Mouse (Mus musculus) kidney, embryonic 14.5 days (tissue): Measurements from ENCODE around the gene Crlf1. TPM values are rescaled to one million over a fixed set of nuclear protein-coding genes. Genes with fewer than 3 reads are reported as not detected.

Experiments used
- ATAC-seq: fragments of 200-750 bp; cut with Nextera tagmentation; 2 replicates; pipeline ENCODE4 v1.8.0; 2017; ENCODE audit warnings: moderate number of reproducible peaks, mild to moderate bottlenecking, moderate TSS enrichment, moderate library complexity; ENCODE audit not compliant: low FRiP score, low TSS enrichment
- H3K27ac ChIP-seq: fragments of 300-500 bp; sonication (generic); 2 replicates; pipeline ENCODE4 v1.5.1; 2014; ENCODE audit warnings: low read depth, mild to moderate bottlenecking, low read length, moderate library complexity, mixed read lengths
- H3K27me3 ChIP-seq: fragments of 300-500 bp; sonication (generic); 2 replicates; pipeline ENCODE4 v1.6.1; 2014; ENCODE audit warnings: mild to moderate bottlenecking, low read length; ENCODE audit not compliant: control insufficient read depth, insufficient read depth
- H3K36me3 ChIP-seq: fragments of 300-500 bp; sonication (generic); 2 replicates; pipeline ENCODE4 v1.6.1; 2014; ENCODE audit warnings: low read length, mixed read lengths; ENCODE audit not compliant: control insufficient read depth, insufficient read depth
- H3K4me1 ChIP-seq: fragments of 300-500 bp; sonication (generic); 2 replicates; pipeline ENCODE4 v1.6.1; 2014; ENCODE audit warnings: low read length, mixed read lengths; ENCODE audit not compliant: control insufficient read depth, insufficient read depth
- H3K4me2 ChIP-seq: fragments of 300-500 bp; sonication (generic); replicated peaks from 2 replicates; pipeline ENCODE4 v1.6.1; 2014; ENCODE audit warnings: low read depth, mild to moderate bottlenecking, low read length
- H3K4me3 ChIP-seq: fragments of 300-500 bp; sonication (generic); 2 replicates; pipeline ENCODE4 v1.5.1; 2014; ENCODE audit warnings: mild to moderate bottlenecking, low read length
- H3K9ac ChIP-seq: fragments of 300-500 bp; sonication (generic); 2 replicates; pipeline ENCODE4 v1.6.1; 2014; ENCODE audit warnings: low read depth, mild to moderate bottlenecking, low read length, moderate library complexity
- H3K9me3 ChIP-seq: fragments of 300-500 bp; sonication (generic); 2 replicates; pipeline ENCODE4 v1.6.1; 2016; ENCODE audit warnings: low read length; ENCODE audit not compliant: control insufficient read depth
- WGBS: fragments of 180-500 bp; shearing (Covaris S2); extraction: QIAGEN DNeasy Blood & Tissue Kit; methylation state at CpG from one replicate; pipeline ENCODE4 v1.1.7; 2014; 5-methylcytosine and 5-hydroxymethylcytosine counted together
- polyA plus RNA-seq: library from polyadenylated mRNA; unstranded; fragments of >200 nt; fragmentation: Nextera tagmentation; extraction: Ambion mirVana; gene quantifications from 2 replicates; pipeline ENCODE4 v1.2.1, GENCODE M21; 2014

Gene Crlf1
- polyA plus RNA-seq, 1 experiment from 2014 or later, result 26.7 TPM

DNA sequence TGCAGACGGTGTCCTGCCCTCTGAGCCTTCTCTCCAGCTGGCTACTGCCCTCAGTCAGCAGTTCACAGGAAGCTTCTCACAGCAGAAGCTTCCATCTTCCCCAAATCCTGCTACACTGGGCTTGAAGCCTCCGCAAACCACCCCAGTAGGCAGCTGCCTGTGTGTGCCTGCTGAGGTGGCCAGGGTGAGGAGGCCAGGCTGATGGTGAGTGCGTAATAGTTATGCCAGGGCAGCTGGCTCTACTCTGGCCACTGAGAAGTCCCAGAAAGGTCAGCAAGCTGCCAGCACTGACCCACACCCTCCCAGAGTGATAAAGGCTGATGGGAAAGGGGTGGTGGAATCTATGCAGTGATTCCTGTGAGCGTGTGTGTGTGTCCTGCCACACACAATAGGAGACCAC lies 26.7 kb upstream of the Crlf1 start:
- no peak for ATAC-seq
- WGBS, result 85% methylated on average over 4 of the region's 4 CpGs

DNA sequence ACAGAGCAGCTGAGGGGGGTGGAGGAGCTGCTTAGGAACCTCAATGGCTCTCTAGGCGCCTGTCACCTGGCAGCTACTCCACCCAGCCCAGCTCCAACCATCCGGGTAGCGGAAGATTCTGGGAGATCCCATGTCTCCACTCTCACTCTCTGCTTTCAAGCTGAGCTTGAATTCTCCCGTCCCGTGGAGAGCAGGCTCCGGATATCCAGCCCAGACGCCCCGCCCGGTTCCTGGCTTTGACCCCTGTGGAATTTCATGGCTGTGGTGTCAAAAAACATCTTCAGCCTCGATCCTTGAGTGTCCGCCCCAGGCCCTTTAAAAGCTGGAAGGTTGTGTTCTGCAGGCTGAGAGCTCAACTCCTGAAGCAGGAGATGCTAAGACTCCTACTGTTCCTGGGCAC lies 26.2 kb upstream of the Crlf1 start:
- Histone ChIP-seq H3K4me2 (no peak overlapping the region), H3K9me3 (no peaks in the 10 kb centered on the region), H3K27ac (no peak overlapping the region), H3K4me1 (peaks cover 13% of the 10 kb centered on the region), H3K4me3 (no peak overlapping the region), H3K36me3 (no peaks in the 10 kb centered on the region), H3K27me3 (no peaks in the 10 kb centered on the region), H3K9ac (no peak overlapping the region)
- 57% methylated on average over 11 of the region's 11 CpGs for WGBS
- ATAC-seq, result no peak

More for the DNA sequence above, 26.7 kb upstream of the Crlf1 start:
- Histone ChIP-seq H3K4me3 (no peak overlapping the region), H3K4me2 (no peak overlapping the region), H3K36me3 (no peaks in the 10 kb centered on the region), H3K27ac (no peak overlapping the region), H3K9ac (no peak overlapping the region), H3K9me3 (no peaks in the 10 kb centered on the region), H3K4me1 (peaks cover 13% of the 10 kb centered on the region), H3K27me3 (no peaks in the 10 kb centered on the region)

DNA sequence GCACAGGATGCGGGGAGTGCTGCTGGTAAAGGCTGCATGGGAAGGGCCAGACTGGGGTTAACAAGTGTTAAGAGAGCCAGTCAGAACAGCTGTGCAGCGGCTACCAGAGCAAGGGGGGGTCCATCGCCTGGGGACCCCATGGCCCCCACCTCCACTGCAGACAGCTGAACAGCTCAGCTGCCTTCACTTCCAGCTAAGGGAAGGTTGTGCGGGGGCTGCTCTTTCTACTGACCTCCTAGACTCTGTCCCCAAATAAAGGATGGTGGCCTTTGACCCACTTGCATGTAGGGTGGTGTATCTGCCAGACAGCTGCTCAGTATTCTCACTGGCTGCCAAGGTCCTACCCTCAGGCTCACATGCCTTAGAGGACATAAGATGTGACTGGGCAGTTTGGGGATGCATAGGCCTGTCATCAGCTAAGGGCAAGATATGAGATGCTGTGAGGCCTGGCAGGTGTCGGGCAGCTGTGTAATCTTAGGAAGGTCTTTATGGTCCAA lies 25.7 kb upstream of the Crlf1 start:
- no peaks in the 10 kb centered on the region for H3K9me3 ChIP-seq
- no peak for ATAC-seq
- H3K27me3 ChIP-seq, result no peaks in the 10 kb centered on the region
- peaks cover 13% of the 10 kb centered on the region for H3K4me1 ChIP-seq
- no peak overlapping the region for H3K4me3 ChIP-seq
- H3K27ac ChIP-seq, result no peak overlapping the region
- 52% methylated on average over 5 of the region's 5 CpGs for WGBS
- no peak overlapping the region for H3K9ac ChIP-seq
- H3K4me2 ChIP-seq, result no peak overlapping the region
- H3K36me3 ChIP-seq, result no peaks in the 10 kb centered on the region

DNA sequence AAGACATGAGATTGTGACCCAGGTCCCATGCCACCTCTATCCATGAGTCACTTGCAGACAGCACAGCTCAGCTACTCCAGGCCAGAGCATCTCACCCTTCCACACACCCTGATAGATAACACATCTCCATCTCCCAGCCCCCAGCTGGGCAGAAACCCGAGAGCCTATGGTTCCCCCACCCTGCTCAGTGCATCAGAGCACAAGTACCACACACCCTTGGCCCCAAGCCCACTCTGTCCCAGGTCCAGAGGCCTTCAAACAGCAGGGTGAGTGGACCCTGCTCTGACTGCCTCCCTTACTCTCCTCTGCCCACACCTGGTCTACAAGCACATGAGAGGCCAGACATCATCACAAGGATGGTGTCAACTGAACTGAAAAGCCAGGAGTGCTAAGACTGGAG lies 25.1 kb upstream of the Crlf1 start:
- Histone ChIP-seq H3K4me1 (peaks cover 13% of the 10 kb centered on the region), H3K36me3 (no peaks in the 10 kb centered on the region), H3K27me3 (no peaks in the 10 kb centered on the region), H3K27ac (no peak overlapping the region), H3K4me3 (no peak overlapping the region), H3K9ac (no peak overlapping the region), H3K9me3 (no peaks in the 10 kb centered on the region), H3K4me2 (no peak overlapping the region)
- no peak; the same call in 1 of the 2 replicates for ATAC-seq
- WGBS, result 70% methylated on average over 1 of the region's 1 CpGs

DNA sequence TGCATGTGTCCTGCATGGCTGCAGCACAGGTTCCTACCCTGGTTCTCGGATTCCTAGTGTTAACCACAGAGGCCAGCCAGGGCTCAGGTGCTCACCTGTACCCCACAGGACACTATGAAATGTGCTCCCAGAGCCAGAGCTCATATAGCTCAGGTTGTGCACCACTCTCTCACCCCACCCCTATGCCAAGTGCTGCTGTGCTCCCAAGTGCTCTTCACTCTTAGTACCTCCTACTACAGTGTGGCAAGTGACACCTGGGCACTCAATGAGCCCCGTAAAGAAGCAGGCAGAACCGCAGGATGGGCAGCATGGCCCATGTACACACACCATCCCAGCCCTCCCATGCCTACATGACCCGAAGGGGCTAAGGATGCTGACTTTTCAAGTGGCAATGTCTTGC lies 24.2 kb upstream of the Crlf1 start:
- Histone ChIP-seq H3K27ac (no peak overlapping the region), H3K4me1 (peaks cover 13% of the 10 kb centered on the region), H3K9me3 (no peaks in the 10 kb centered on the region), H3K36me3 (no peaks in the 10 kb centered on the region), H3K4me2 (no peak overlapping the region), H3K27me3 (no peaks in the 10 kb centered on the region), H3K4me3 (no peak overlapping the region), H3K9ac (no peak overlapping the region)
- 90% methylated on average over 4 of the region's 4 CpGs for WGBS
- no peak for ATAC-seq

DNA sequence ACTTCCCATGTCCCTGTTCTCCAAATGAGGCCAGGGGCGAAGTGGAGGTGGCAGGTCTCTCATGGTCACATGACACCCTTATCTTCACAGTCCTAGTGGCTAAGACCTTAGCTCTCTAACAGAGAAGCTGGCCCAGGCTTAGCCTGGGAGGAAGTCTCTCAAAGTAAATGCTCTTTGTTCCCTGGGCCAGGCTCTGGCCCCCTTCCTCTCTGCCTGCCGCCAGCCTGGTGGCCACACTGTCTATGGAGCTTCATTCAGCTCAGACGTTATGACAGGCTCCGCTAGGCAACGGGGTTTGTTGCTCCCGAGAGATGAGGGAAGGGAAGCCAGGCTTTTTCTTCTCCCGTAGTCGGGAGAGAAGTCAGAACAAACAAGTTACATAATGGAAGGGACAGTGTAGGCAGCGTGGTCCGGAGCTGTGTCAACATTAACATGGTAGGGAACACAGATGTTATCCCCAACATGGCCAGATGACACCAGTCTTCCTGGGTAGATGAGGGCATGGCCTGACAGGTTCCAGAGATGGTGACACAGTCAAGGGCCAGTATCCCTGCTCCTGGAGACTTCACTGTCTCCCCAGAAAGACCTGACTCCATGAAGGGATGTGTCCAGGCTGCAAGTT lies 23.6 kb upstream of the Crlf1 start:
- no peak for ATAC-seq
- Histone ChIP-seq H3K36me3 (no peaks in the 10 kb centered on the region), H3K4me3 (no peak overlapping the region), H3K27me3 (no peaks in the 10 kb centered on the region), H3K4me2 (no peak overlapping the region), H3K4me1 (peaks cover 13% of the 10 kb centered on the region), H3K27ac (no peak overlapping the region), H3K9me3 (no peaks in the 10 kb centered on the region), H3K9ac (no peak overlapping the region)
- WGBS, result 52% methylated on average over 10 of the region's 10 CpGs

DNA sequence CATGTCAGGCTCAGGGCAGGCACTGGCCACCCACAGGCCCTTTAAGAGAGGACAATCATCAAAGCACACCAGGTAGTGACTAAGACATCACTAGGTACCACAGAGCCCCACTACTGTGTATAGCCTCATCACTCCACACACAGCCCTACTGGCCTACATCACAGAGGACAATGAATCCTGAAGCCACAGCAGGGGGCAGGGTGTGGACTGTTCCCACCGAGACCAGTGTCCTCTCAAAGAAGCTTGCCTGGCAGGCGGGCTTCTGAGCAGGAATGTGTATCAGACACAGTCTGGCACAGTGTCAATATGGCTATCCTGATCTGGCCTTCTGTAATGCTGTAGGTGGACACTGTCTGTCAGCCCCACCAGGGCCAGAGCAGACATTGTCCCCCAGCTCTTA lies 23.0 kb upstream of the Crlf1 start:
- Histone ChIP-seq H3K4me3 (no peak overlapping the region), H3K36me3 (no peaks in the 10 kb centered on the region), H3K9me3 (no peaks in the 10 kb centered on the region), H3K27ac (no peak overlapping the region), H3K4me1 (peaks cover 13% of the 10 kb centered on the region), H3K4me2 (no peak overlapping the region), H3K27me3 (no peaks in the 10 kb centered on the region), H3K9ac (no peak overlapping the region)
- ATAC-seq, result no peak
- WGBS, result 84% methylated on average over 2 of the region's 2 CpGs

DNA sequence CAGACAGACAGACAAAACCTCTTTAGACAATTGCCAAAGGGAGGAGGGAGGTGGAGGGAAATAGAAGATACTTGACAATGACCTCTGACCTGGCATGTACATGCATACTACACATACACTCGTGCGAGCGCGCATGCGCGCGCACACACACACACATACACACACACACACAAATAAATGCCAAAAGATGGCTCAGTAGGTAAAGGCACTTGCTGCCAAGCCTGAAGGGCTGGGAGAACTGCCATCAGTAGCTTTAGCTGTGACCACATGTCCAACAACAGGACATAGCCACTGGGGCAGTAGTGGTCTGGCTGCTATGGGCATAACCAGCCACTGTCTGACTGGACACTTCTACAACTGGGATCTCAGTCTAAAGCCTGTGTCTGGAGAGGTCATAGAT lies 21.1 kb upstream of the Crlf1 start:
- no peak overlapping the region for H3K4me3 ChIP-seq
- no peak overlapping the region for H3K27ac ChIP-seq
- no peak overlapping the region for H3K9ac ChIP-seq
- no peak overlapping the region for H3K4me2 ChIP-seq
- H3K36me3 ChIP-seq, result no peaks in the 10 kb centered on the region
- no peaks in the 10 kb centered on the region for H3K9me3 ChIP-seq
- no peak for ATAC-seq
- 96% methylated on average over 7 of the region's 7 CpGs for WGBS
- no peaks in the 10 kb centered on the region for H3K27me3 ChIP-seq
- peaks cover 13% of the 10 kb centered on the region for H3K4me1 ChIP-seq

DNA sequence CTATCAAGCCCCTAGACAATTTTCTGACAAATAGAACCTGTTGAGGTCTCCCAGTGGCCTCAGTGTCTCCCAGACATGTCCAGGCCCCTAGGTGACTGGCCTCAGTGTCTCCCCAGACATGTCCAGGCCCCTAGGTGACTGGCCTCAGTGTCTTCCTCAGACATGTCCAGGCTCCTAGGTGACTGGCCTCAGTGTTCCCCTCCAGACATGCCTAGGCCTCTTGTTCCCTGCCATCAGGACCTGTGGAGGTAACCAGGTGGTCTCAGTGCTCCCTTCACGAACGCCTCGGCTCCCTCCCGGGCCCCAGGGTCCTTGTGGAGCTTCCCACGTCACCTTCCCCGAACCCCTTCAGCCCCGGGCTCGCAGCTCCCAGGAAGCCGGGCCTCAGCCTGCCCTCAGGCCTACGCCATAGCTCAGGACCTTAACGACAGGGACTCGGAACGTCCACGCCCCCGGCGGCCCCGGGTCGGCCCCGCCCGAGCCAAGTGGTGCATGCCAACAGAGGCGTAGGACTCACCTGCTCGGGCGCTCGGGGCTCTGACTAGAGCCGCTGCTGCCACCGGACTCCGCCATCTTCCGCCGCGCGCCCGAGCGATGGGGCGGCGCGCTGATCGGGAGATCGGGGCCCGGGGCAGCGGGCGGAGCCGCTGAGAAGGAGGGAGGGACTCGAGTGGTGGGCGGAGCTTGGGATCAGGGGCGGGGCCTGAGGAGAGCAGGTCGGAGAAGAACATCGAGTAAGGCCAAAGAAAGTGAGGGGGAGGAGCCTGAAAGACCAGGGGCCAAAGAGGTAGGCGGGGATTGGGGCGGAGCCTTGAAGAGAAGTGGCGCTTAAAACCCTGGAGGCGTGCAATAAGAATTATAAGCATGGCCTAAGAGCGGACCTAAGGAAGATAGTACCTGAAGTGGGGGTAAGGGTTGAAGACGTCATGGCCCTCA lies 16.4 kb upstream of the Crlf1 start, which contains the start of gene Klhl26:
Gene Klhl26 (minus strand): TSS at position 636 of the 936 bp plus-strand sequence.
- WGBS, result under 1% methylated on average over 53 of the region's 53 CpGs
- H3K4me3 ChIP-seq, result peak within 1 kb of the TSS; percentile 92
- 0 out of 2 replicates have a peak, but pooled peaks cover 3% of the 10 kb centered on the region for H3K27me3 ChIP-seq
- H3K4me2 ChIP-seq, result peak within 1 kb of the TSS; percentile 86
- no peaks in the 10 kb centered on the region for H3K36me3 ChIP-seq
- ATAC-seq, result peak; percentile 88
- H3K9me3 ChIP-seq, result no peaks in the 10 kb centered on the region
- H3K4me1 ChIP-seq, result peaks cover 11% of the 10 kb centered on the region
- peak within 1 kb of the TSS; percentile 89 for H3K9ac ChIP-seq
- peak within 1 kb of the TSS; percentile 57 for H3K27ac ChIP-seq
